Mouse (Mus musculus) kidney, adult 11 months (tissue): ENCODE measurements around the gene Cacna2d2.

Experiments
- DNase-seq: peaks from one replicate; pipeline ENCODE4 v3.0.0; 2022

Gene Cacna2d2

DNA sequence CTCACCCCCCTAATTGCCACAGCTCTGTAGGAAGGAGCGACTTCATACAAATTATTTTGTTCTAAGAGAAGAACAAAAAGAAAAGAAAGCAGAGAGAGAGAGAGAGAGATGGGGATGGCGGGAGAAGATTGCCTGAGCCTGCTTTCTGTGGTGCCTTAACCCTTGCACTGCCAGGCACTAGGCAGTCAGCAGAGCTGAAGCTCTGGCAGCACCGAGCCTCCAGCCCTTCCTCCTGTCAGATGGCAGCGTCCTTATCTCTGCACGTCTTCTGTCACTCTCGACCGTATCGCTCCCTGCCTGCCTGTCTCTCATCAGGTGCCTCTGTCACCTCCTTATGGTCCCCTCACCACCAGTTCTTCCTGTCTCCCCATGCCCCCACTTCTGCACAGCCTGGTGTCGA lies 64.7 kb downstream of the Cacna2d2 start:
- DNase-seq, result no peak

DNA sequence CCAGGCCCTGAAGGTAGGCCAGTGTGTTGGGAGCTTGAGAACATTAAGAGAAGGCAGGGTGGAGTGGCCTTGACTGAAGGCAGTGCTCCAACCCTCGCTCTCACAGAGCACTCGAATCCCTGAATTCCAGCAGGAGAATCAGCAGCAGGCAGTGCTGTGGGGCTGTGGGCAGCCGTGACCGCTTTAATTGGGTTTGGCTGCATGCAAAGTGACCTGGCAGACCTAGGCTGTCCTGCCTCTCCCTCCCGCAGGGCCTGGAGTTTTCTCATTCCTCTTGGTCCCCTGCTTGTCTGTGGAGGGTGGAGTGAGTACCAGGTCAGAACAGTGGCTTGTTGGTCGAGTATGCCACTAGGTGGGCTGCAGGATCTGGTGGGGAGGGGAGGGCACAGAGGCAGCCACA lies 66.2 kb downstream of the Cacna2d2 start:
- no peak for DNase-seq

DNA sequence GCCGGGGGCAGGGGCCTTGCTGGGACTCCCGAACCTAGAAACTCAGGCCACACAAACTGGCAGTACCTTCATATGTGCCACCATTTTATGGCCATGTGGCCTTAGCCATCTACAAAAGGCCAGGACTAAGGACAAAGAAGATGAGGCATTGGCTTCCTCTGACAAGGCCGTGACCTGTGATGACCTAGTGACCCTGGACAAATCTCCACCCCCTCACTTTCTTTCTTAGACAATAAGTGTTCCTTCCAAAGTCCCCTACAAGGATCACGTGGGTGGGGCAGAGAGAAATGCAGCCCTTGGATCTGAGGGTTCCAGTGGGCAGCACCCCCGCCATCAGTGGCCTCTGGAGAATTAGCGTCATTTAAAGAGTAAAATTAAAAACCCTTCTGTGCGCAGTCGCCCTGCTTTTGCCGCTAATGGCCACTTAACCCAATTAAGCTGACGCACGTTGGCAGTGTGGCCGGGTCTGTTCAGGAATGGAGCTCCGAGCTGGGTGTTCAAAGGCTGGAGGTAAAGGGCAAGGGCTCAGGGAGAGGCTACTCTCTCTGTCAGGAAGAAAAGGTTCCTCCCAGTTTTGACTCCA lies 69.9 kb downstream of the Cacna2d2 start:
- DNase-seq, result no peak

DNA sequence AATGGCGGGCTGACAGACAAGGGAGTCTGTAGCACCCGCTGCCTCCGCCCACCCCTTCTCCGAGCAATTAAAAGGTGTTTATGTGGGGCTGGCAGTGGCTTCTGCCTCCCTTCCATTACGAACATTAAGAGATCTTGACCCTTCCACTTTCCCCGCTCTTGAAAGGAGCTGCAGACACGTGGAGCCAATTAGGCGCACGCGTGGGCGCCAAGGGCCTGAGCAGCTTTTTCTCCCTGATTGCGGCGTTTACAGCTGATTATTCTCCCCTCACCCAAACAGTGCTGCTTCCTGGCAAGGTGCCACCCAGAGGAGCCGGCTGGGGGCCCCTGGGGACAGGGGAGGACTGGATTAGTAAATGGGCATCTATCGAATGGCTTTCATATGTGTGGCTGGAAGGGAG lies 71.0 kb downstream of the Cacna2d2 start:
- no peak for DNase-seq

GRCm38 (mm10) chr9:107474016-107474415 lies 74.6 kb downstream of the Cacna2d2 start:
- DNase-seq, result no peak

DNA sequence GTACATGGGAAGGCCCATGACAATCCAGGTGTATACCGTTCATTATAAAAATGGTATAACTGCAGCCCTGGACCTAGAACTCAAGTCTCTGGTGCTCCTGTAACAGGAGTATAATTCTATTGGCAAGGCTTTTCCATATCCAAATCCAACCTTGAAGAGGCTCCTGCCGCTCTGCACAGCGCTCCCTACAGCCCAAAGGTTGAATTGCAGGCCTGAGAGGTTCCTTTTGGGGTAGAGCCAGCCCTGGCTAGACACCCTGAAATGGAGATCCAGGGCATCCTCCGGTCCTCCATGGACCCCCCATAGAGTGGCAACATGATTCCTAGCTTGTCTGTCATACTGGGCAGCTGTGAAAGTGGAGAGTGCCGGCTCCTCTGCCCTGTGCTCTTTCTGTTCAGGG lies 79.6 kb downstream of the Cacna2d2 start:
- no peak for DNase-seq

DNA sequence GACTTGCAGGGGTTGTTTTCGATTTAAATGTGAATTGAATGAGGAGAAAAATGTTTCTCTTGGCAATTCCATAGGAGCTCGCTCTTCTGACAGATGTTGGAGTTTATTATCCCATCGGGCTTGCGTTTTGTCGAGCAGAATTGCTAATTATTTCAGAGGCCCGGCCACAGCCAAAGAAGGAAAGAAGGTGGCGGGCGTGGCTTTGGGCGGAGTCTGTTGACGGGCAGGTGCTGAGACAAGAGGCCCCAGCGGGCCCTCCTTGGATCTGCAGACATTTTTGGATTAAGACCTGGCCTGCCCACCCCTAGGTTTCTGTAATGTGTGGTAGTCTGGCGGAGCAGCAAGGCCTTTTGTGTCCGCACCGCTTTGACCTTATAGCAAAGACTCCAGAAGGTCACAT lies 80.2 kb downstream of the Cacna2d2 start:
- no peak for DNase-seq

DNA sequence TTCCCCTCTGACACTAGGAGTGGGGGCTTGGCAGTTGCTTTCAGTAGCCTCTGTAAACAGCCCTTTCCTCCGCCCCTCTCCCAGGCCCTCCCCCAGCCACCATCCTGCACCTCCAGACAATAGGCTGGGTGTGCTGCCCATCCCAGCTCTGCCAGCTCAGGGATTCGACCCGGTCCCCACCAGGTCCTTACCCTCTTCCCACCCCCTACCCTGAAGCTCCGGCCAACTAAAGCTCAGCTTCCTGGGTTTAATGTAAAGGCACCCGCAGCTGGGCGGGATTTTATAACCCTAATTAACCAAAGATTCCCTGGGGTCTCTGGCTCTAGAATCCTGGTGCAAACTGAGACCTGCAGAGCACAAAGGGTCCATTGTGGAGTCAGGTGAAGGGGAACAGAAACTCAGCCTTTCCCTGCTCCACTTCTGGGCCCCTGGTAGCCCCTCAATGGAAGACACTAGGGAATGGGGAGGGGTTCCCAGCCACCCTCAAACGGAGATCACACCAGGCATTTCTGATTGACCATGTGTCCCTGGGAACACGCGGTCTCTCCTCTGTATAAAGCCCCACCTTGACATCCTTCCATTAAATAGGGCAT lies 81.2 kb downstream of the Cacna2d2 start:
- DNase-seq, result no peak

- DNase-seq, result no peak
These were observed 81.9 kb downstream of the Cacna2d2 start for GRCm38 (mm10) chr9:107481340-107481739.

GRCm38 (mm10) chr9:107482004-107482403 lies 82.6 kb downstream of the Cacna2d2 start:
- no peak for DNase-seq

GRCm38 (mm10) chr9:107482770-107483169 lies 83.4 kb downstream of the Cacna2d2 start:
- DNase-seq, result no peak

GRCm38 (mm10) chr9:107483714-107484113 lies 84.3 kb downstream of the Cacna2d2 start:
- no peak for DNase-seq

GRCm38 (mm10) chr9:107484302-107484701 lies 84.9 kb downstream of the Cacna2d2 start:
- DNase-seq, result no peak

- no peak for DNase-seq
These were observed 85.4 kb downstream of the Cacna2d2 start for GRCm38 (mm10) chr9:107484766-107485165.

GRCm38 (mm10) chr9:107486086-107486485 lies 86.7 kb downstream of the Cacna2d2 start:
- DNase-seq, result no peak

DNA sequence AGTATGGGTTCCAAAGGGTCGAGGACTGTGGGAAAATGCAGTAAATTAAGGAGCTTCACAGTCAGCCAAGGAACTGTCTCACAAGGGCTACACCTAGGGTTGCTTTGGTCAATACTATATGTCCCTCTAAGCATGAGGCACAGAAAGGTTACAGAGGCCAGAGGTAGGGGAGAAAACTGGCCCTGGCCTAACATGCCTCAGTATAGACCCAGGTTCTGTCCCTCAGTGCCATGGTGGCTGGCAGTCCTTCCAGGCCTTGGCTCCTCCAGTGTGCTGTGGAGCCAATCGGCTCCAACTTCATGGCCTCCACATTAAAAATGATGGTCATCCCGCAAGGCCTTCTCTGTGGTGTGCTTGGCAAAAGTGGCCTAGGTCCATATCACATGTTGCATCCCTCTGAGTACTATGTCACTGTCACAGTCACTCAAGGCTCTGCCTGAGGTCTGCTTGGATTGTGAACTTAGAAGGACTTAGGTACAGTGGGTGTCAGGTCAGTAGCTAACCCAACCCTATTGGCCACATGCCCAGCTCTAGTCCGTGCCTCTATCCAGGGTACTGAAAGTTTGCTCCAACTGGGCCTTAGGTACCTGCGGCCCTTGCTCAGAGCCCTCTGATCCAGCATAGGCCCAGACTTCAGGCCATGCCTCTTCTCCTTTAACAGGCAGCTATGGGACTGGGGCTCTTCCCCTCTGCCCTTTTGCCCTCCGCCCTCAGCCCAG lies 87.3 kb downstream of the Cacna2d2 start:
- peak; percentile 61 for DNase-seq

GRCm38 (mm10) chr9:107490146-107490545 lies 90.7 kb downstream of the Cacna2d2 start:
- no peak for DNase-seq

- DNase-seq, result no peak
These were observed 91.2 kb downstream of the Cacna2d2 start for GRCm38 (mm10) chr9:107490625-107491024.

DNA sequence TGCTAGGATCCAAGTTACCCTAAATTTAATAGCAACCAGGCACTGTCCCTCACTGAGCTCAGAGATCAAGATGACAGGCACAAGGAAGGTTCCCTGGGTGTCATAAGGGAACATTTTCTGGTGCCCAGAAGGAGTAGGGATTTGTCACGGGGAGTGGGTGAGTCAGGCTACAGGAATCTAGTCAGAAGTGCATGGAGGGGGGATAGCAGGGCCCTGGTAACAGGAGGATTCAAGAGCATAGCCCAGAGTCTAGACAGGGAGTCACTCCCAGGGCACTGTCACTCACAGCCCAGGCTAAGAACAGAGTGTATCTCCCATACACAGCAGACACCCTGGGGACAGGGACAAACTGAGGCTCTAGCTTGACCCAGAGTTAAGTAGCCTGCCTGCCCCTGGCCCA lies 94.1 kb downstream of the Cacna2d2 start:
- DNase-seq, result no peak

DNA sequence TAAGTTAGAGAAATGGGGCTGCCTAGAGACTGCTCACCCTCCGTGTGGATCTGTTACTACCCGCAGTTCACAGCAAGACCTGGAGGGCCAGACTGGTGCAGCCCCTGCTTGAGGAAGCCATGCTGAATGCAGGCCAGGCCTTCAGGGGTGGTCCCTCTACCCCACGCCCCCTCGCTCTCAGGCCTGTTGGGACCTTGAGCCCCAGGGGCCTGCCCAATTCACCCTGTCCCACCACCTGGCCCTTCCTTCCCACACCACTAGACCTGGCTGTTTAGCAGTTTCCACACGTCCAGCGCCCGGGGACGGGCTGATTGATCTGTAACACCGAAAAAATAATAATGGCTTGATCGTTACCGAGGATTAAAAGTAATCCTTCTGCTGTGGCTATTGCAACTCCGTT lies 94.8 kb downstream of the Cacna2d2 start:
- DNase-seq, result no peak

DNA sequence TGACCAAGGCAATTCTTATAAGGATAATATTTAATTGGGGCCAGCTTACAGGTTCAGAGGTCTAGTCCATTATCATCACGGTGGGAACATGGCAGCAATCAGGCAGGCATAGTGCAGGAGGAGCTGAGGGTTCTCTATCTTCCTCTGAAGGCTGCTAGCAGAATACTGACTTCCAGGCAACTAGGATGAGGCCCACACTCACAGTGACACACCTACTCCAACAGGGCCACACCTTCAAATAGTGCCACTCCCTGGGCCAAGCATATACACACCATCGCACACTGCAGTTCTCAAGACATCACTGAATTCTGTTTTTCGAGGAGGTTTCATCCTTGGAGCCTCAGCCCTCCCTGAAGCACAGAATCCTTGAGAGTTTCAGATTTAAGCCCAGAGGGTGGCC lies 96.9 kb downstream of the Cacna2d2 start:
- no peak for DNase-seq

GRCm38 (mm10) chr9:107500708-107501286 lies 101.4 kb downstream of the Cacna2d2 start:
- no peak for DNase-seq

GRCm38 (mm10) chr9:107502131-107502846 lies 102.9 kb downstream of the Cacna2d2 start:
- DNase-seq, result no peak
